13 mouse cellular contexts compared by ENCODE assay signal in genomic region chr16:34274607-34275006, GRCm38 (mm10).
DNase-seq lines count a peak whose midpoint lies in the region; ATAC-seq and TF ChIP-seq lines count a peak whose summit lies in the region.
"Had no signal": no experiment of that assay in that cellular context is flagged by ENCODE, and none has a peak within 500 bp of the region (broad histone marks: within the 10 kb centered on the region; RNA-seq: fewer than 3 reads in every experiment).

No protein-coding gene starts in this region.

- in situ Hi-C loops in CH12.LX (cut with MboI; ENCODE audit: low pct_ligation_motif_present, low pct_unique_long_range_greater_than_20kb, low sequenced_read_pairs): loop anchor here (10.0 kb wide), 1 partner anchor 70 kb away; no protein-coding TSS in a partner anchor

- TF ChIP-seq EP300 in liver, embryonic 14.5 days (IDR thresholded peaks at IDR 0.05; ENCODE audit: low read depth): no peak
- no peak for TF ChIP-seq EP300 in CH12.LX (IDR thresholded peaks at IDR 0.05; ENCODE audit: low read length)

- H3K27me3 ChIP-seq in liver, embryonic 14.5 days (ENCODE audit: control insufficient read depth, insufficient read depth, low read length): no peaks in the 10 kb centered on the region
- no peaks in the 10 kb centered on the region for H3K27me3 ChIP-seq in liver, embryonic 12.5 days (replicated peaks)
- H3K27me3 ChIP-seq in CH12.LX (replicated peaks): peaks cover 81% of the 10 kb centered on the region
- H3K27me3 ChIP-seq: limb, embryonic 12.5 days had no signal

- no peak for ATAC-seq in liver, embryonic 14.5 days (ENCODE audit: insufficient read depth)
- no peak for ATAC-seq in liver, embryonic 12.5 days
- no peak for ATAC-seq in erythroid progenitor cell, adult 5-6 weeks (replicated peaks; ENCODE audit: low FRiP score, poor library complexity, severe bottlenecking)
- ATAC-seq in megakaryocyte progenitor cell, adult 5-6 weeks (replicated peaks; ENCODE audit: poor library complexity): no peak

- 0 out of 4 replicates have a peak, but pooled peaks cover 0 to 1% of the 10 kb centered on the region in 2 experiments for H3K4me1 ChIP-seq in liver, embryonic 14.5 days (replicated peaks; ENCODE audit: control insufficient read depth in 2 of 2, insufficient read depth in 2 of 2, low read length in 1 of 2)
- H3K4me1 ChIP-seq in liver, embryonic 12.5 days: no peaks in the 10 kb centered on the region
- peaks cover 0 to 3% of the 10 kb centered on the region in 2 experiments; a peak in 1 of 4 replicates for H3K4me1 ChIP-seq in CH12.LX (ENCODE audit: control insufficient read depth in 1 of 2, insufficient read depth in 2 of 2)

- H3K4me3 ChIP-seq in liver, embryonic 14.5 days (ENCODE audit: insufficient read depth in 1 of 2, low read depth in 2 of 2, low read length in 2 of 2): no peak overlapping the region
- no peak overlapping the region for H3K4me3 ChIP-seq in liver, embryonic 12.5 days
- no peak overlapping the region for H3K4me3 ChIP-seq in CH12.LX (replicated peaks in 1 of 3; ENCODE audit: low read depth in 2 of 3, low read length in 2 of 3, poor library complexity in 1 of 3)
- H3K4me3 ChIP-seq: limb, embryonic 12.5 days had no signal

- no peaks in the 10 kb centered on the region for H3K9me3 ChIP-seq in liver, embryonic 14.5 days (ENCODE audit: control insufficient read depth, low read length)
- H3K9me3 ChIP-seq in liver, embryonic 12.5 days (replicated peaks): no peaks in the 10 kb centered on the region
- no peaks in the 10 kb centered on the region for H3K9me3 ChIP-seq in CH12.LX (replicated peaks; ENCODE audit: low read length)
- H3K9me3 ChIP-seq: limb, embryonic 12.5 days had no signal

- TF ChIP-seq CTCF in liver, embryonic 14.5 days (IDR thresholded peaks at IDR 0.05; ENCODE audit: low read depth): peak; percentile 40
- TF ChIP-seq CTCF in CH12.LX (conservative IDR thresholded peaks at IDR 0.05 in 1 of 2, IDR thresholded peaks at IDR 0.05 in 1 of 2; ENCODE audit: low read depth in 2 of 2, low read length in 2 of 2): peak in 1 of 2 experiments; percentile 44; a peak in 2 of 4 replicates

- dilution Hi-C loops in CH12.LX (cut with MboI; ENCODE audit: extremely low pct_ligation_motif_present, extremely low pct_unique_long_range_greater_than_20kb, low sequenced_read_pairs): no loop called here

- H3K36me3 ChIP-seq in liver, embryonic 14.5 days (replicated peaks; ENCODE audit: control insufficient read depth, insufficient read depth, low read depth): no peaks in the 10 kb centered on the region
- H3K36me3 ChIP-seq in liver, embryonic 12.5 days: no peaks in the 10 kb centered on the region
- no peaks in the 10 kb centered on the region for H3K36me3 ChIP-seq in CH12.LX (replicated peaks in 1 of 2; ENCODE audit: control insufficient read depth in 1 of 2, insufficient read depth in 1 of 2, low read length in 1 of 2)
- H3K36me3 ChIP-seq: limb, embryonic 12.5 days had no signal

- H3K79me2 ChIP-seq in CH12.LX (replicated peaks; ENCODE audit: control insufficient read depth, extremely low read depth, insufficient read depth, poor library complexity, severe bottlenecking): no peaks in the 10 kb centered on the region

- H3K4me2 ChIP-seq in liver, embryonic 14.5 days (ENCODE audit: low read depth): no peak overlapping the region
- H3K4me2 ChIP-seq in liver, embryonic 12.5 days: no peak overlapping the region
- no peak overlapping the region for H3K4me2 ChIP-seq in CH12.LX (ENCODE audit: insufficient read depth, low read depth, poor library complexity, severe bottlenecking)
- H3K4me2 ChIP-seq: limb, embryonic 12.5 days had no signal

- no peak overlapping the region for H3K9ac ChIP-seq in liver, embryonic 14.5 days (replicated peaks)
- no peak overlapping the region for H3K9ac ChIP-seq in liver, embryonic 12.5 days
- no peak overlapping the region for H3K9ac ChIP-seq in CH12.LX (ENCODE audit: insufficient read depth, low read depth)
- H3K9ac ChIP-seq: limb, embryonic 12.5 days had no signal

- H3K27ac ChIP-seq in liver, embryonic 14.5 days: no peak overlapping the region
- no peak overlapping the region for H3K27ac ChIP-seq in liver, embryonic 12.5 days
- H3K27ac ChIP-seq in CH12.LX (ENCODE audit: insufficient read depth, low read depth): no peak overlapping the region
- H3K27ac ChIP-seq: limb, embryonic 12.5 days had no signal

- peak; percentile 36 for TF ChIP-seq RAD21 in CH12.LX (IDR thresholded peaks at IDR 0.05; ENCODE audit: low read depth, low read length)

- TF ChIP-seq POLR2A in CH12.LX (IDR thresholded peaks at IDR 0.05; ENCODE audit: low read depth, low read length): no peak

- peak in 2 of 3 experiments; percentile 2 to 3 for DNase-seq in liver, embryonic 14.5 days (ENCODE audit: low read depth in 3 of 3, low spot score in 3 of 3)
- DNase-seq in CH12.LX (ENCODE audit: extremely low read depth) (peak; percentile 11), ZHBTc4 (ENCODE audit: low read depth, low spot score) (peak; percentile 40)
- DNase-seq in kidney, postnatal 14 days: peak; percentile 46
- DNase-seq in embryo, embryonic 11 days: no peak
- DNase-seq: adrenal gland, adult 2 months; gastrocnemius, postnatal 25 days; heart, postnatal 10 days; thymus, postnatal 4 days had no signal

TF ChIP-seq in CH12.LX, 34 proteins besides CTCF, POLR2A, EP300 and RAD21:
- TF ChIP-seq TCF12 (IDR thresholded peaks at IDR 0.05; ENCODE audit: low read depth, low read length) (no peak), POLR2AphosphoS2 (IDR thresholded peaks at IDR 0.05; ENCODE audit: low read depth, low read length) (no peak), MEF2A (IDR thresholded peaks at IDR 0.05; ENCODE audit: borderline replicate concordance, low read depth, low read length) (no peak), JUND (conservative IDR thresholded peaks at IDR 0.05; ENCODE audit: low read depth, low read length) (no peak), CHD1 (IDR thresholded peaks at IDR 0.05; ENCODE audit: low read depth, low read length) (no peak), NELFE (IDR thresholded peaks at IDR 0.05; ENCODE audit: low read depth, low read length) (no peak), MAZ (IDR thresholded peaks at IDR 0.05; ENCODE audit: low read depth, low read length) (no peak), MAX (IDR thresholded peaks at IDR 0.05; ENCODE audit: low read length) (no peak), ELF1 (IDR thresholded peaks at IDR 0.05; ENCODE audit: low read depth, low read length) (no peak), ZNF384 (IDR thresholded peaks at IDR 0.05; ENCODE audit: low read depth, low read length) (no peak), NRF1 (IDR thresholded peaks at IDR 0.05; ENCODE audit: low read depth, low read length) (no peak), E2F4 (IDR thresholded peaks at IDR 0.05; ENCODE audit: insufficient replicate concordance, low read depth, low read length) (no peak), ZMIZ1 (IDR thresholded peaks at IDR 0.05; ENCODE audit: low read depth, low read length) (no peak), MAFK (IDR thresholded peaks at IDR 0.05; ENCODE audit: insufficient replicate concordance, low read length) (no peak), SIN3A (IDR thresholded peaks at IDR 0.05; ENCODE audit: low read length) (no peak), TBP (conservative IDR thresholded peaks at IDR 0.05; ENCODE audit: low read depth, low read length) (no peak), IRF4 (IDR thresholded peaks at IDR 0.05; ENCODE audit: low read depth, low read length) (no peak), ETS1 (conservative IDR thresholded peaks at IDR 0.05; ENCODE audit: low read depth, low read length) (no peak)
TF ChIP-seq in CH12.LX: peak in this region for 0.
